Mouse (Mus musculus) ES-E14 (cell line): ENCODE results near the gene Slc37a1. TPM values are rescaled to one million over a fixed set of nuclear protein-coding genes. Genes with fewer than 3 reads are reported as not detected.

ENCODE experiments used
- DNase-seq: peaks from one replicate; pipeline ENCODE4 v3.0.0-alpha.2; 2013; ENCODE audit warnings: low read depth, low spot score
- H3K27ac ChIP-seq: 2 replicates; pipeline ENCODE4 v1.5.1; 2012; ENCODE audit warnings: low read depth, mild to moderate bottlenecking, low read length, moderate library complexity, mixed read lengths; ENCODE audit not compliant: poor library complexity, insufficient read depth, severe bottlenecking
- H3K36me3 ChIP-seq: 2 replicates; pipeline ENCODE4 v1.6.1; 2012; ENCODE audit warnings: mild to moderate bottlenecking, low read length, moderate library complexity, mixed read lengths; ENCODE audit not compliant: control insufficient read depth, poor library complexity, insufficient read depth, severe bottlenecking
- H3K4me1 ChIP-seq, 2 experiments: fragments of 150-350 bp in 1 of 2; sonication (generic) in 1 of 2; 2 replicates each; pipeline ENCODE4 v1.6.1; 2012; ENCODE audit warnings: low read length in 2 of 2, mild to moderate bottlenecking in 1 of 2, mixed read lengths in 1 of 2; ENCODE audit not compliant: control insufficient read depth in 2 of 2, insufficient read depth in 2 of 2, poor library complexity in 1 of 2
- H3K4me3 ChIP-seq, 2 experiments: fragments of 150-350 bp in 1 of 2; sonication (generic) in 1 of 2; 2 replicates each; pipeline ENCODE4 v1.5.1; 2012; ENCODE audit warnings: low read length in 2 of 2, low read depth in 1 of 2, mild to moderate bottlenecking in 1 of 2, mixed read lengths in 1 of 2; ENCODE audit not compliant: insufficient read depth in 1 of 2, poor library complexity in 1 of 2, severe bottlenecking in 1 of 2
- H3K9ac ChIP-seq: 2 replicates; pipeline ENCODE4 v1.6.1; 2012; ENCODE audit warnings: low read depth, mild to moderate bottlenecking, low read length, mixed read lengths; ENCODE audit not compliant: poor library complexity, insufficient read depth, severe bottlenecking
- H3K9me3 ChIP-seq: fragments of 150-350 bp; sonication (generic); 2 replicates; pipeline ENCODE4 v1.6.1; 2012; ENCODE audit warnings: low read depth, mild to moderate bottlenecking, low read length; ENCODE audit not compliant: control insufficient read depth, insufficient read depth
- CHD2 ChIP-seq: IDR thresholded peaks from 2 replicates; pipeline ENCODE4 v1.6.1; 2014; ENCODE audit warnings: mild to moderate bottlenecking, low read depth, low read length, inconsistent platforms
- HCFC1 ChIP-seq: IDR thresholded peaks from 2 replicates; pipeline ENCODE4 v1.6.1; 2012; ENCODE audit warnings: low read length, inconsistent platforms, borderline replicate concordance; ENCODE audit not compliant: insufficient read depth
- MAFK ChIP-seq: IDR thresholded peaks from 2 replicates; pipeline ENCODE4 v1.6.1; 2014; ENCODE audit warnings: mild to moderate bottlenecking, low read depth, low read length, inconsistent platforms; ENCODE audit not compliant: insufficient read depth
- ZC3H11A ChIP-seq: IDR thresholded peaks from 2 replicates; pipeline ENCODE4 v1.6.1; 2012; ENCODE audit warnings: low read depth, mild to moderate bottlenecking, inconsistent platforms, low read length, borderline replicate concordance
- ZNF384 ChIP-seq: IDR thresholded peaks from 2 replicates; pipeline ENCODE4 v1.6.1; 2012; ENCODE audit warnings: low read depth, low read length, inconsistent platforms
- in situ Hi-C, 2 experiments: fragments of 600-800 bp; cut with MboI; formaldehyde crosslinking; loops; one replicate each; pipeline ENCODE4 v1.15.1; 2025; ENCODE audit warnings: low sequenced_read_pairs in 2 of 2, inconsistent platforms in 1 of 2; ENCODE audit not compliant: unreplicated experiment in 2 of 2
- total RNA-seq: library from RNA; depleted of rRNA; stranded (reverse); fragments of 300-350 nt; gene quantifications from 2 replicates; pipeline ENCODE4 v1.2.3, GENCODE M21; 2012; rRNA removed

The Slc37a1 gene
- total RNA-seq, 1 experiment = 37.5 TPM

- DNase-seq = no peak
- TF ChIP-seq ZNF384 = no peak
- TF ChIP-seq CHD2 = no peak
- no peak for TF ChIP-seq ZC3H11A
- no peak for TF ChIP-seq HCFC1
- H3K27ac ChIP-seq = no peak overlapping the region
- H3K9ac ChIP-seq = no peak overlapping the region
- no peaks in the 10 kb centered on the region for H3K36me3 ChIP-seq
- H3K4me3 ChIP-seq = no peak overlapping the region
- H3K4me1 ChIP-seq = peaks cover 0 to 3% of the 10 kb centered on the region in 2 experiments; a peak in 1 of 4 replicates
- H3K9me3 ChIP-seq = no peaks in the 10 kb centered on the region
- in situ Hi-C loops = no loop called here
Measured at GRCm38 (mm10) chr17:31392041-31392440, 105.4 kb downstream of the Slc37a1 start.

DNA sequence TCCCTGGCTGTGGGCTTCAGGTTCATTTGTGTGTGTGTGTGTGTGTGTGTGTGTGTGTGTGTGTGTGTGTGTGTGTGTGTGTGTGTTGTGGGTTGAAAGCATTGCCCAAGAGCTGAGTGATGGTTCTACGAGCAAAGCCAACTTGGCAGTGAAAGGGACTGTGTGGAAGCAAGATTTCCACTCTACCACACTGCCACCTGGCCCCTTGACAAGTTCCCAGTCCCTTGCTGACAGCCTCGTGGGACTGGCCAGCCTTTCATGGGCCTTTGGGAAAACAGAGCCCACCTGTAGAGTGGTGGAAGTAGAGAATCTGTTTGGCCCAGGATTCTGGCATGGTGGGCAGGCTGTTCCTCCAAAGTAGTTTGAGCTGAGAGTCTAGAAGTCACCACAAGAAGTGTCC lies 107.2 kb downstream of the Slc37a1 start:
- no peak overlapping the region for H3K4me3 ChIP-seq
- H3K9me3 ChIP-seq = no peaks in the 10 kb centered on the region
- no peaks in the 10 kb centered on the region for H3K36me3 ChIP-seq
- TF ChIP-seq CHD2 (no peak), ZNF384 (no peak), ZC3H11A (no peak), HCFC1 (no peak), MAFK (no peak)
- no peak for DNase-seq
- in situ Hi-C loops = no loop called here
- H3K4me1 ChIP-seq = no peaks in the 10 kb centered on the region
- H3K9ac ChIP-seq = no peak overlapping the region
- no peak overlapping the region for H3K27ac ChIP-seq

DNA sequence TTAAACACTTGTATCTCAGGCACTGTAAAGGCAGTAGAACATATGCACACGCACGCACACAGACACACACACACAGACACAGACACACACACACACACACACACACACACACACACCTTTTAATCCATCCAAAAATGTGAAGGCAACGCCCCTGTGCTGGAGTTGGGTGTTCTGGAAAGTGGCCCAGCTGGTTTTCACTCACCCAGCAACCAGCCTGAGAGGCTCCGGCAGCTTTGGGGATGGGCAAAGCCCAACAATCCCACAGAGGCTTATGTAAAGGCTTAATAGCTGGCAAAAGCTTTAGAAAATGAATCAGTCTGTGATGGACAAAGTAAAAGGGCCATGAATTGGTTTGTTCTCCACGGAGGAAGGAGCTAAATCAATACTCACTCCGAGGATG lies 113.7 kb downstream of the Slc37a1 start:
- TF ChIP-seq ZC3H11A (no peak), CHD2 (no peak), MAFK (no peak), ZNF384 (no peak), HCFC1 (no peak)
- H3K4me1 ChIP-seq = no peaks in the 10 kb centered on the region
- H3K9me3 ChIP-seq = no peaks in the 10 kb centered on the region
- DNase-seq = no peak
- in situ Hi-C loops = no loop called here
- no peak overlapping the region for H3K4me3 ChIP-seq
- no peak overlapping the region for H3K27ac ChIP-seq
- H3K36me3 ChIP-seq = no peaks in the 10 kb centered on the region
- no peak overlapping the region for H3K9ac ChIP-seq

Other genes with a start within 250 kb of the Slc37a1 start
- 9.3 and 33.4 TPM in 2 replicates for gene Abcg1, start 229.1 kb upstream of the Slc37a1 start, total RNA-seq
- not detected in 2 replicates for gene Tff3, start 157.1 kb upstream of the Slc37a1 start, total RNA-seq
- gene Tff2, start 142.5 kb upstream of the Slc37a1 start, total RNA-seq = not detected in 2 replicates
- not detected in 2 replicates for gene Tff1, start 121.5 kb upstream of the Slc37a1 start, total RNA-seq
- 0.36 and 0.37 TPM in 2 replicates for gene Tmprss3, start 87.8 kb upstream of the Slc37a1 start, total RNA-seq
- 6.7 and 11.2 TPM in 2 replicates for gene Ubash3a, start 78.9 kb upstream of the Slc37a1 start, total RNA-seq
- gene Rsph1, start 9.4 kb upstream of the Slc37a1 start, total RNA-seq = 1.4 and 1.9 TPM in 2 replicates
- 3.9 and 6.9 TPM in 2 replicates for gene Pde9a, start 99.4 kb downstream of the Slc37a1 start, total RNA-seq
- 56.6 and 58.5 TPM in 2 replicates for gene Wdr4, start 233.2 kb downstream of the Slc37a1 start, total RNA-seq
- 206 and 242 TPM in 2 replicates for gene Ndufv3, start 233.3 kb downstream of the Slc37a1 start, total RNA-seq